Mouse (Mus musculus) small intestine, adult 2 months (tissue): ENCODE measurements around the gene Efnb3.

Source experiments
- CTCF ChIP-seq: fragments of 200-500 bp; IDR thresholded peaks from 2 replicates; pipeline ENCODE4 v1.5.1; 2012; ENCODE audit warnings: low read depth, mild to moderate bottlenecking, control low read depth, inconsistent platforms, low read length, moderate library complexity, mixed read lengths; ENCODE audit not compliant: insufficient replicate concordance, insufficient read length; ENCODE audit errors: extremely low read depth
- POLR2A ChIP-seq: fragments of 200-500 bp; IDR thresholded peaks from 2 replicates; pipeline ENCODE4 v1.6.1; 2012; ENCODE audit warnings: low read depth, mild to moderate bottlenecking, control low read depth, inconsistent platforms, low read length, moderate library complexity

GRCm38 (mm10) chr11:69516151-69516640, 43.8 kb downstream of the Efnb3 start:
- TF ChIP-seq CTCF (no peak), POLR2A (no peak)
